Mouse (Mus musculus) ovary, postnatal 36 days (tissue): ENCODE measurements around the gene Dlg1.
A peak's percentile ranks its signal among the peaks of the same experiment; 100 is the strongest.

Experiments used
- DNase-seq: peaks from one replicate; pipeline ENCODE4 v3.0.0; 2022; ENCODE audit warnings: low spot score, mixed read lengths

The Dlg1 gene

GRCm38 (mm10) chr16:31846763-31847162, 183.5 kb downstream of the Dlg1 start:
- DNase-seq = no peak

- no peak for DNase-seq
Measured at GRCm38 (mm10) chr16:31863920-31864319, 200.7 kb downstream of the Dlg1 start.

GRCm38 (mm10) chr16:31865242-31865641, 202.0 kb downstream of the Dlg1 start:
- no peak for DNase-seq

GRCm38 (mm10) chr16:31866911-31867310, 203.7 kb downstream of the Dlg1 start:
- no peak for DNase-seq

GRCm38 (mm10) chr16:31867736-31868135, 204.5 kb downstream of the Dlg1 start:
- no peak for DNase-seq

GRCm38 (mm10) chr16:31873721-31874120, 210.5 kb downstream of the Dlg1 start:
- no peak for DNase-seq

- no peak for DNase-seq
Measured at GRCm38 (mm10) chr16:31875391-31875790, 212.1 kb downstream of the Dlg1 start.

- DNase-seq = no peak
Measured at GRCm38 (mm10) chr16:31876386-31876785, 213.1 kb downstream of the Dlg1 start.

- DNase-seq = no peak
Measured at GRCm38 (mm10) chr16:31878052-31878451, 214.8 kb downstream of the Dlg1 start.

GRCm38 (mm10) chr16:31878573-31879257, 215.5 kb downstream of the Dlg1 start, which contains the start of gene Meltf:
Meltf (plus strand) TSS chr16:31878810.
- DNase-seq = peak; percentile 75

- DNase-seq = no peak
Measured at GRCm38 (mm10) chr16:31880146-31880840, 217.1 kb downstream of the Dlg1 start.

GRCm38 (mm10) chr16:31882381-31882908, 219.2 kb downstream of the Dlg1 start:
- DNase-seq = no peak

GRCm38 (mm10) chr16:31883302-31883701, 220.1 kb downstream of the Dlg1 start:
- no peak for DNase-seq

- DNase-seq = no peak
Measured at GRCm38 (mm10) chr16:31883902-31884301, 220.7 kb downstream of the Dlg1 start.

- no peak for DNase-seq
Measured at GRCm38 (mm10) chr16:31890907-31891306, 227.7 kb downstream of the Dlg1 start.

- no peak for DNase-seq
Measured at GRCm38 (mm10) chr16:31893396-31894141, 230.3 kb downstream of the Dlg1 start.

GRCm38 (mm10) chr16:31896971-31897774, 233.9 kb downstream of the Dlg1 start:
- DNase-seq = peak; percentile 43

GRCm38 (mm10) chr16:31898546-31899326, 235.5 kb downstream of the Dlg1 start:
- DNase-seq = no peak

GRCm38 (mm10) chr16:31901886-31902285, 238.6 kb downstream of the Dlg1 start:
- DNase-seq = no peak

GRCm38 (mm10) chr16:31903239-31903638, 240.0 kb downstream of the Dlg1 start:
- no peak for DNase-seq

GRCm38 (mm10) chr16:31905331-31905730, 242.1 kb downstream of the Dlg1 start:
- no peak for DNase-seq
